Mouse (Mus musculus): ENCODE measurements around the gene Arntl. TPM values are rescaled to one million over a fixed set of nuclear protein-coding genes. Genes with fewer than 3 reads are reported as not detected.

Gene Arntl
- polyA plus RNA-seq (2014; fragmentation: Nextera tagmentation; extraction: Ambion mirVana) = 7.6 and 7.8 TPM in 2 replicates

DNA sequence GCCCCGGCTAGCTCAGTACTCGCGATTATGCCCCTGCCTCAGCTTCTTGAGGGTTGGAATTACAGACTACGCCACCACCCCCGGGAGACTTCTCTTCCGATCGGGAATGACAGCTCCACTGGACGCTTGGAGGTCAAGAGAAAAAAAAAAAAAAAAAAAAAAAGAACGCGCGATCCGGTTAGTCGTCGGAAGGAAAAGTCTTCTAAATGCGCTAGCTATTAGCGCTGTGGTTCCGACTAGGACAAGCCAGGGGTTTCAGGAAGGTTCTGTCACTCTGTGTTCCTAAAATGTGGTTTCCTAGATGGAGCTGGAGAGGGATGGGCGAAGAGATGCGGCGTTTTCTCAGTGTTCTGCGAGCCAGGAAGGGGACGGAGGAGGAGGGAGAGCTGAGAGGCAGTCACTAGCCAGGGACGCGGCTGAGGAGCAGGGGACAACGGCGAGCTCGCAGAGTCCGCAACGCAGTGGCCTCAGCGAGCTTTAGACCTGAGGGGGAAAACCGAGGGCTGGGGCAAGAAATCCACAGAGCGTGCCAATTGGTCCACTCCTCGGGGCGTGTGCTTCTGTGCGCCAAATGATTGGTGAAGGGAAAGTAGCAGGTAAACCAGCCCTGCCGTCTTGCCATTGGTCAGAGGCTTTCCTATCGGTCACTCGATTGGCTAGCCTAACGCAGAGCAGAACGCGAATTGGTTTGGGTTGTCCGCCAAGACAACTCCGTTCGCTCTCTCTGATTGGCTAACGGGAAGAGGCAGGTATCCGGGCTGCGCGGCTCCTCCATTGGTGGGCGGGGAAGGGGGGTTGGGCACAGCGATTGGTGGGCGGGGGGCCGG lies at the start of gene Arntl:
Gene Arntl, plus strand, starts transcription at position 822 of the 827 bp plus-strand sequence.
- Histone ChIP-seq H3K27me3 (ENCODE audit: control insufficient read depth, insufficient read depth, low read length) (peaks cover 58% of the 10 kb centered on the region), H3K27ac (ENCODE audit: low read depth, low read length) (peak within 1 kb of the TSS; percentile 69)
- under 1% methylated on average over 52 of the region's 52 CpGs for WGBS (ENCODE audit: insufficient replicate concordance)

DNA sequence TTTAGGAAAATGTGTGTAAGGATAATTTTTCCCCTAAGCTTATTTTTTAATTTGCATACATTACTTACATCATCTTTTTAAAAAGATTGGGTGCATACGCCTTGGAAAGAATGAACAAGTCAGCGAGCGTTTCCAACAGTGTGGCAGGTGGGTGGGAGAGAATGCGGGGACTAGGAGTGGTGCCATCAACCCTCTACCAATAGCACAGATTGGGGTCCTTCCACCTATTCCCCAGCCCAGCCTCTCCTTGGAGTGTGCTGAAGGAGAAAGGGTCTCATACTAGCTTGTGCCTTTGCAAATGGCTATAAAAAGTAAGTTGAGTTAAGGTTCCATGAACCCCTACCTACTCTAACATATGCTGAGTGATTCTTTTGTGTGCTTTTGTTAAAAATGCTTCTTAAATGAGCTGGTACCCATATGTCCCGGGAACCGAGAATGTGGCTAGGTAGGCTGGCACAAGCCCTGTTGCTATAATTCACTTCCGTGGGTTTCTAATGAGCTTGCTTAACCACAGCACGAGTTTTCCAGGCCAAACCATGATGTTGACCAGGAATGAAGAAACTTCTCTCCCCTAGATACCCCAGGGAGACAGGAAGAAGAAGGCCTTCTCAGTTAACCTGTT lies 46.1 kb upstream of the Arntl start:
- no peaks in the 10 kb centered on the region for H3K27me3 ChIP-seq (ENCODE audit: control insufficient read depth, insufficient read depth, low read length)
- no peaks in the 10 kb centered on the region for H3K4me1 ChIP-seq (ENCODE audit: control insufficient read depth, insufficient read depth, low read length)
- no peak overlapping the region for H3K9ac ChIP-seq (ENCODE audit: low read depth, low read length)
- no peak overlapping the region for H3K4me3 ChIP-seq (ENCODE audit: low read depth, low read length)
- H3K36me3 ChIP-seq (ENCODE audit: control insufficient read depth, insufficient read depth, low read length) = no peaks in the 10 kb centered on the region
- H3K9me3 ChIP-seq (replicated peaks; ENCODE audit: control insufficient read depth, low read length) = no peaks in the 10 kb centered on the region
- H3K4me2 ChIP-seq = no peak overlapping the region
- no peak overlapping the region for H3K27ac ChIP-seq (ENCODE audit: low read depth, low read length)
- 84% methylated on average over 8 of the region's 8 CpGs for WGBS (ENCODE audit: insufficient replicate concordance)
- no peak for ATAC-seq (replicated peaks; ENCODE audit: insufficient number of reproducible peaks, low FRiP score, low TSS enrichment)

More for the DNA sequence above, at the start of gene Arntl:
- Histone ChIP-seq H3K4me2 (peak within 1 kb of the TSS; percentile 95), H3K4me3 (ENCODE audit: low read depth, low read length) (peak within 1 kb of the TSS; percentile 92), H3K36me3 (ENCODE audit: control insufficient read depth, insufficient read depth, low read length) (no peaks in the 10 kb centered on the region), H3K9me3 (replicated peaks; ENCODE audit: control insufficient read depth, low read length) (no peaks in the 10 kb centered on the region), H3K4me1 (ENCODE audit: control insufficient read depth, insufficient read depth, low read length) (peaks cover 5% of the 10 kb centered on the region), H3K9ac (ENCODE audit: low read depth, low read length) (peak within 1 kb of the TSS; percentile 73)
- peak; percentile 99 for ATAC-seq (replicated peaks; ENCODE audit: insufficient number of reproducible peaks, low FRiP score, low TSS enrichment)

DNA sequence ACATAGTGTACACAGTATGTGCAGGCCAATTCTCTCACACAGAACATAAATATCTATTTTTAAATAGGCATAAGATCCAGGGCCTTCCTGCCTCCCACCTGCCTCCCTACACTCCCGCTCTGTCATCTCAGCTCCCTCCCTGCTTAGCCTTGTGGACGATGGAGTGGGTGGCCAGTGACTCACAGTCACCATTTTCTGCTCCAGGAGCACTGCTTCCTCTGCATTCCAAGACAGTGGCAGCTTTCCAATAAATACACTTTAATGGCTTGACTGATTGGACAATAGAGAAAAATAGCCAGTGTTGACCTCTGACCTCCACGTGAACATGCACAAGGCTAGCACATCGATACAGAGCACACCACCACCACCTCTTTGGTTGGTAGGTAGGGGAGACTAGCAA lies 42.5 kb upstream of the Arntl start:
- H3K9ac ChIP-seq (ENCODE audit: low read depth, low read length) = no peak overlapping the region
- no peak overlapping the region for H3K4me2 ChIP-seq
- 56% methylated on average over 4 of the region's 4 CpGs for WGBS (ENCODE audit: insufficient replicate concordance)
- no peak overlapping the region for H3K27ac ChIP-seq (ENCODE audit: low read depth, low read length)
- H3K4me1 ChIP-seq (ENCODE audit: control insufficient read depth, insufficient read depth, low read length) = no peaks in the 10 kb centered on the region
- ATAC-seq (replicated peaks; ENCODE audit: insufficient number of reproducible peaks, low FRiP score, low TSS enrichment) = no peak
- no peaks in the 10 kb centered on the region for H3K27me3 ChIP-seq (ENCODE audit: control insufficient read depth, insufficient read depth, low read length)
- H3K4me3 ChIP-seq (ENCODE audit: low read depth, low read length) = no peak overlapping the region
- no peaks in the 10 kb centered on the region for H3K36me3 ChIP-seq (ENCODE audit: control insufficient read depth, insufficient read depth, low read length)
- no peaks in the 10 kb centered on the region for H3K9me3 ChIP-seq (replicated peaks; ENCODE audit: control insufficient read depth, low read length)

DNA sequence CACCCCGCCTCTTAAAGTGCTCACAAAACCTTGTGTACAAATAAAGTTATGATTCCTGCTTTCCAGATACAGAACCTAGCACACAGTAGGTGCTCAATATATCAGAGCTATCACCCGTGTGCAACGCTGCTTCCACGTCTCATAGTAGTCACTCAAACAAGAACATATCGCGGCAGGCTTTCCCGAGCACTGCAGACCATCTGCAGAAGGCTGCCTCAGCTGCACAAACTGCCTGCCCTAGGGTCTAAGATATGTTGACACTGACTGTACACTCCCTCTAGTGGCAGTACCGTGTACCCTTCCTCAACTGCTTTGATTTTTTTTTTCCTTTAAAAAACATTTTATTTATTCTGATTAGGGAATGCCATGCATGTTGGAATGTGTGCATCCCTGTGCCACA lies 40.2 kb upstream of the Arntl start:
- 46% methylated on average over 8 of the region's 8 CpGs for WGBS (ENCODE audit: insufficient replicate concordance)
- H3K4me3 ChIP-seq (ENCODE audit: low read depth, low read length) = no peak overlapping the region
- no peaks in the 10 kb centered on the region for H3K9me3 ChIP-seq (replicated peaks; ENCODE audit: control insufficient read depth, low read length)
- H3K36me3 ChIP-seq (ENCODE audit: control insufficient read depth, insufficient read depth, low read length) = no peaks in the 10 kb centered on the region
- no peak overlapping the region for H3K4me2 ChIP-seq
- H3K27me3 ChIP-seq (ENCODE audit: control insufficient read depth, insufficient read depth, low read length) = no peaks in the 10 kb centered on the region
- H3K9ac ChIP-seq (ENCODE audit: low read depth, low read length) = no peak overlapping the region
- no peak overlapping the region for H3K27ac ChIP-seq (ENCODE audit: low read depth, low read length)
- ATAC-seq (replicated peaks; ENCODE audit: insufficient number of reproducible peaks, low FRiP score, low TSS enrichment) = no peak
- no peaks in the 10 kb centered on the region for H3K4me1 ChIP-seq (ENCODE audit: control insufficient read depth, insufficient read depth, low read length)

DNA sequence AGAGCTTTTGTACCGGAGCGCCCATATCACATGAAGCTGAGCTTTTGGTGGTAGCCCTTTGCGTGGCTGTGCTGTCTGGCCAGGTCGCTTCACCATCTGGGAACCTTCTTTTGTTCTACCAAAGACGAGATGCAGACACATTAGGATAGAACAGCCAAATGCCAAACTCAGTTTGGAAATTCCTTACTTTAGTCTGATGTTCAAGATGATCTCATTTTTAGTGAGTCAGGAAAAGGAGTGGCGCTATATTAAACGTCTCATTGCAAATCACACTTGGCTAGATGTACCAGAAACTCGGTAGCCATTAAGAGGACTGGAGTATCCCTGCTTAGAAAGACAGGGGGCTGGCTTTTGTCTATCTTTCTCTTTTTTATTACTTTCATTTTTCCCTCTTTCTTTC lies 38.7 kb upstream of the Arntl start:
- H3K36me3 ChIP-seq (ENCODE audit: control insufficient read depth, insufficient read depth, low read length) = no peaks in the 10 kb centered on the region
- no peak overlapping the region for H3K4me2 ChIP-seq
- no peak for ATAC-seq (replicated peaks; ENCODE audit: insufficient number of reproducible peaks, low FRiP score, low TSS enrichment)
- WGBS (ENCODE audit: insufficient replicate concordance) = 76% methylated on average over 8 of the region's 8 CpGs
- no peaks in the 10 kb centered on the region for H3K4me1 ChIP-seq (ENCODE audit: control insufficient read depth, insufficient read depth, low read length)
- H3K9ac ChIP-seq (ENCODE audit: low read depth, low read length) = no peak overlapping the region
- no peak overlapping the region for H3K4me3 ChIP-seq (ENCODE audit: low read depth, low read length)
- no peak overlapping the region for H3K27ac ChIP-seq (ENCODE audit: low read depth, low read length)
- no peaks in the 10 kb centered on the region for H3K9me3 ChIP-seq (replicated peaks; ENCODE audit: control insufficient read depth, low read length)
- H3K27me3 ChIP-seq (ENCODE audit: control insufficient read depth, insufficient read depth, low read length) = no peaks in the 10 kb centered on the region

DNA sequence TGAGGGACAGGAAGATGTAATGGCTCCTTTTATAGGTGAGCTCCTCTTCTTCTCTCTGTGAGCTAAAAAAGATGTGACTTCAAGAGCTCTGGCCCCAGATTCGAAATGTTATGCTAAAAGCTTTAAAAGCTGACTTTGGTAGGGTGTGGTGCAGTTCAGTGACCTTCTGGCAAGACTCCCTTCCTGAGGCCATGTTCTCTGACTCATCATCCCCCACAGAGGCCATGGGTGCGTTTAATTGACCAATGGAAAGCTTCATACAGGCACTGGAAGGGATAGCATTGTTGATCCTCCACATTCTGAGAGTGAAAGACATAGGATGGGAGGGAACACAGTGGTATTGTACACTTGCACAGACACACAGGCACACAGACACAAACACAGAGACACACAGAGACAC lies 34.8 kb upstream of the Arntl start:
- Histone ChIP-seq H3K27me3 (ENCODE audit: control insufficient read depth, insufficient read depth, low read length) (no peaks in the 10 kb centered on the region), H3K4me3 (ENCODE audit: low read depth, low read length) (no peak overlapping the region), H3K27ac (ENCODE audit: low read depth, low read length) (no peak overlapping the region), H3K9ac (ENCODE audit: low read depth, low read length) (no peak overlapping the region), H3K4me1 (ENCODE audit: control insufficient read depth, insufficient read depth, low read length) (no peaks in the 10 kb centered on the region), H3K9me3 (replicated peaks; ENCODE audit: control insufficient read depth, low read length) (no peaks in the 10 kb centered on the region), H3K36me3 (ENCODE audit: control insufficient read depth, insufficient read depth, low read length) (no peaks in the 10 kb centered on the region), H3K4me2 (no peak overlapping the region)
- WGBS (ENCODE audit: insufficient replicate concordance) = 57% methylated on average over 2 of the region's 2 CpGs
- no peak for ATAC-seq (replicated peaks; ENCODE audit: insufficient number of reproducible peaks, low FRiP score, low TSS enrichment)

DNA sequence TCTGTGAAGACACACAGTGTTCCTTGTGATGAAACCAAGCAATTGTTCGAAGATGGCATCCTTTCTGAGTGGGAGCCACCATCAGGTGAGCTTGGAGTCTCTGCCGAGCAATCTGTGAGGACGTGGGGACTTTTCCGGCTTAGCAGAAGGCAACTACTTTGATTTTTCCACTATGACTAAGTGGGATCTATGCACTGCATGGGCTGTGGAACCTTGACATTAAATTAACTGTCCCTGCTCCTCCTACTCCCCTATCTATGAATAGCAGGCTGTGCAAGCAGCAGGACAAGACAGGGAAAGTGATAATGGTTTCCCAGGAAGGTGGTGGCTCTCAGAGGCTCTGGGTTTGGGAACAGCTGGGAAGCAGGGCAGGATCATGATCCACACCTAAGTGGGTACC lies 31.8 kb upstream of the Arntl start:
- H3K27me3 ChIP-seq (ENCODE audit: control insufficient read depth, insufficient read depth, low read length) = no peaks in the 10 kb centered on the region
- H3K9me3 ChIP-seq (replicated peaks; ENCODE audit: control insufficient read depth, low read length) = no peaks in the 10 kb centered on the region
- no peak for ATAC-seq (replicated peaks; ENCODE audit: insufficient number of reproducible peaks, low FRiP score, low TSS enrichment)
- no peak overlapping the region for H3K4me3 ChIP-seq (ENCODE audit: low read depth, low read length)
- H3K9ac ChIP-seq (ENCODE audit: low read depth, low read length) = no peak overlapping the region
- H3K4me2 ChIP-seq = no peak overlapping the region
- no peak overlapping the region for H3K27ac ChIP-seq (ENCODE audit: low read depth, low read length)
- H3K4me1 ChIP-seq (ENCODE audit: control insufficient read depth, insufficient read depth, low read length) = no peaks in the 10 kb centered on the region
- WGBS (ENCODE audit: insufficient replicate concordance) = 75% methylated on average over 4 of the region's 4 CpGs
- no peaks in the 10 kb centered on the region for H3K36me3 ChIP-seq (ENCODE audit: control insufficient read depth, insufficient read depth, low read length)

DNA sequence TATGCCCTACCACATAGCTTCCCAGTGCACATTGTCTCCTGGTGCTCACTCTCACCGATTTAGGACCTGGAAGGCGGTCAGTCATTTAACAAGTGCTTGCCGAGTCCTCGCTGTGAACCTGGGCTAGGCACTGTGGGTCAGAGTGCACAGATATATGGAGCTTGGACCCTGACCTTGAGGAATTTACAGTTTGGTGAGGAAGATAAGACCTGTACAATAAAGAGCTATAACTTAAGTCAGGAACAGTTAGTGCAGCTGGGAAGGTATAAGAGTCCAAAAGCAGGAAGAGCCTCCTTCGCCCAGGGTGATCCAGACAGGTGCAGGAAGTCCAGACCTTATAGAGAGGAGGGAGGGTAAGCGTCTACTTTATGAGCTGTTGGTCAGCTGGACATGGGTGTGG lies 29.2 kb upstream of the Arntl start:
- Histone ChIP-seq H3K27ac (ENCODE audit: low read depth, low read length) (no peak overlapping the region), H3K9ac (ENCODE audit: low read depth, low read length) (no peak overlapping the region), H3K9me3 (replicated peaks; ENCODE audit: control insufficient read depth, low read length) (no peaks in the 10 kb centered on the region), H3K4me2 (no peak overlapping the region), H3K27me3 (ENCODE audit: control insufficient read depth, insufficient read depth, low read length) (no peaks in the 10 kb centered on the region), H3K4me3 (ENCODE audit: low read depth, low read length) (no peak overlapping the region), H3K36me3 (ENCODE audit: control insufficient read depth, insufficient read depth, low read length) (no peaks in the 10 kb centered on the region), H3K4me1 (ENCODE audit: control insufficient read depth, insufficient read depth, low read length) (no peaks in the 10 kb centered on the region)
- ATAC-seq (replicated peaks; ENCODE audit: insufficient number of reproducible peaks, low FRiP score, low TSS enrichment) = no peak
- 81% methylated on average over 6 of the region's 6 CpGs for WGBS (ENCODE audit: insufficient replicate concordance)

Data from heart, embryonic 11.5 days (tissue).